Mouse (Mus musculus) layer of hippocampus, adult 9-10 months (tissue): ENCODE measurements around the gene Mtus2.

Experiments
- DNase-seq: peaks from one replicate; pipeline ENCODE4 v3.0.0; 2022; ENCODE audit warnings: low spot score

Mtus2 gene

DNA sequence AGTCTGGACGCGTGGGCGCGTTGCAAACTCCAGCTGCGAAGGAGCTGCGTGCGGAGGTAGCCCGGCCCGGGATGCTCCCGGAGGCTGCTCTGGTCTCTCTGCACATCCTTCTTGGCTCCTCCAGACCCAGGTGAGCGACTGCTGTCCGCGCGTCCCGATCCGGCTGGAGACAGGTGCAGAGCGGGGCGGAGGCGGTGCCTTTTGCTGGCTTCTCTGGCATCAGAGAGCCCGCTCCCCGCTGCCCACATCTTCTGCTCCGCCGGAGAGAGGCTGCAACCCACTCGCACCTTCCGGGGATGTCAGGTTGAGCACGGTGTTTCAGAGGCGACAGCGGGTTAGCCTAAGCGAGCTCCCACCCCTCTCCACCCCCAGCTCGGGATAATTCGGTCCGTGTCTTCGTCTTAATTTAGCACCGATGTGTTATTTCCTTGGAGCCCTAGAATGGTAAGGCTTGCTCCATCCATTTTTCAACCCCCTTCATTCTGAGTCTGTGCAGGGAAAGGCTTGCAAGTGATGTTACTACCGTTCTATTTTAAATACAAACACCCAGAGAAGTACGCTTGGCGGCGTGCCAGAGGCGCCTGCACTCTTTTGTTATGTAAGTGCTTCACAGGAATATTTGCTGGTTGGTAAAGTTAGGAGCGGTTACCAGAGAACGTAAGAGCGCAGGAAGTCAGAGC is 612 bp downstream of the Mtus2 start:
- DNase-seq = peak; percentile 83

DNA sequence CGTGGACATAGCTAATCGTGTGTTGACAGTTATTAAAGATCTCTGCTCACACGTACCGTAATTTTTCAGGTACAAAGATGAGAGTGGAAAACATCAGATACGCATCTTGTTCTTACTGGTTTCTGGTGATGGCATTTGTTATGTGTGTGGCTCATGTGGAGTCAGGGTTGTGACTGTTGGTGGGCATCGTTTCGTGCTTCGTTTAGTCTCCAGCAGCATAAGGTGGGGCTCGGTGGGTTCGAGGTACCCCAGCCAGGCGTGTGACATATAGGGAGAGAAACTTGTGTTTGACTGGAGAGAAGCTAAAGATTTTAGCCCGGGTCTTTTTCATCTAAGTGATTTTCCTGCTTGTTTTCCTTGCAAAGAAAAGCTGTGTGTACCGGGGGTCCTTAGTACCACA is 1.4 kb downstream of the Mtus2 start:
- no peak for DNase-seq

DNA sequence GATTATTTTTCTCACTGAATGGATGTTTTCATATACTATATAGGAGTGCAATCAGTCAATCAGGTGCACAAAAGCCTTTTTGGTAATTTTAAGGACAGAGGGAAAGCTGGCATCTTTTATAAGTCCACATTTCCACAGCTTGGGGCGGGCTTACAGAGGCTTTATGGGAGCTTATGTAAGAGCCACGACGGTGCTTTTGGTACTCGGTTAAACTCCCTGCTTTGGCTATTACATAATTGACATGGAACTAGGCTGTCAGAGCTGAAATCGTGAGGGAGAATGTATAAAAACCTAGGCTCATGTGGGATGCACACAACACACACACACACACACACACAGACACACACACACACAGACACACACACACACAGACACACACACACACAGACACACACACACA is 2.0 kb downstream of the Mtus2 start:
- DNase-seq = no peak

DNA sequence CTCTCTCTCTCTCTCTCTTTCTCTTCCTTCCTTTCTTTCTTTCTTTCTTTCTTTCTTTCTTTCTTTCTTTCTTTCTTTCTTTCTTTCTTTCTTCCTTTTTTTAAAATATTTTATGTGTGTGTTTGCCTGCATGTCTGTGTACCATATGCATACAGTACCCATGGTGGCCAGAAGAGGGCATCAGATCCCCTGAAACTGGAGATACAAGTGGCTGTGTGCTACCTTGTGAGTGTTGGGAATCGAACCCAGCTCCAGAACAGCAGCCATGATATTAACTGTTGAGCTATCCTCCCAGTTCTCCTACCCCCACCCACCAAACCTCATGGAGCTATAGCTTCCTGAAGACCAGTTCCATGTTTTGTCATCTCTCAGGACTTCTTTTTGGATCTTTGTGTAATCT is 3.7 kb downstream of the Mtus2 start:
- DNase-seq = no peak

DNA sequence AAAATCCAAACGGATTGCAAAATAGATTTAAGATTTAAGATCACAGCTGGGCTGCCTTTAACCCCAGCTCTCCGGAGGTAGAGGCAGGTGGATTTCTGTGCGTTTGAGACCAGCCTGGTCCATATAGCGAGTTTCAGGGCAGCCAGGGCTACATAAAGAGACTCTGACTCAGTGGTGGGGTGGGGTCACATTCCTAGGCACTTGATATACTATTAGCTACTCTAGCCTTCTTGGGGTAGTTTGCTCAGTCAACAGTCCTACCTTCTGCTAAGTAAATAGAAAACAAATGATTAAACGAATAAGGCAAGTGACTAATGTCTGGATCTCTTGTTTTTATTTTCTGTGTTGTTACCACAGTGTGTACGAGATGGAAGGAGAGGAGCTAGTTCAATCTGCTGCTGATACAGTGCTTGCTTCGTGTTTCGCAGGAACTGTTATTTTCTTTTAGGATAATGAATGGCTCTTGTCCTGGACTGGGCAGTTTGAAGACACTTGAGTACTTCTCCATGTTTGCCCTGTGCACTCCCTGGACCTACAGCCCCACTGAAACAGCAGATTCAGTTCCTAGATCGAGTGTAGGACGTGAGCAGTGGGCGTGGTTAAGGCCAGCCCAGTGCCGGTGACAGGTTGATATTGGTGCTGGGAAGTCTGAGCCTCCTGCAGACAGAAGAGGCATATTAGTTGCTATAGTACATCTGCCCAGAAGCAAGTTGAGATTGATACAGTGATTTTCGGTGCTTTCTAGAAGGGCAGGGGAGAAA is 6.9 kb downstream of the Mtus2 start:
- DNase-seq = no peak

DNA sequence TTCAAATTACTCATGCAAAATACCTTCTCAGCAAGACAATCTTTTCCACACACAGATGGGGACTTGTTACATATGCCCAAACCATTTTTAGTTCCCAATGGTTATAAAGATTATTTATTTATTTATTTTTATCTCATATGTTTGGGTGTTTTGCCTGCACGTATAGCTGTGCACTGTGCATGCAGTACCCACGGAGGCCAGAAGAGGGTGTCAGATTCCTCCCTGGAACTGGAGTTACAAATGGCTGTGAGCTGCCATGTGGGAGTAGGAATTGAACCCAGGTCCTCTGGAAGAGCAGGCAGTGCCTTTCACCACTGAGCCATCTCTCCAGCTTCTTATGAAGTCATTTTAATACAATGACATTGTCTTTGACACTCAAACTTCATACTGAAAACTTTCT is 7.7 kb downstream of the Mtus2 start:
- no peak for DNase-seq

DNA sequence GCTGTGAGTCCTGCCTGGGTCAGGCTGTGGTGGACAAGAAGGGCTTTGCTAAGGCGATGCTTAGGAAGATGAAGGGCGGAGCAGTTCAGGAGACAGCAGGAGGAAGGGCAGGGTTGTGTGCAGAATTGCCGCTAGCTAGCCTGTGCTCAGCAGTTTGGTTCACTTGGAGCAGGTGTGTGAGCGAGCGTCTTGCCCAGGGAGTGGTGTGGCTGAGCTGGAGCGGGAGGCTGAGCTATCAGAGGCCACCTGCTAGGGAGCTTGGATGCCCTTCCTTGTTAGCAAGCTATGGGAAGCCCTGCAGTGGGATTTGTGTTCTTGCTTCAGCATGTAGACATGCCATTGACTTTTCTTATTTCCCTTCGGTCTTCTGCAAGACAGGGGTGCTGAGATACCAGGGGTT is 9.5 kb downstream of the Mtus2 start:
- no peak for DNase-seq

DNA sequence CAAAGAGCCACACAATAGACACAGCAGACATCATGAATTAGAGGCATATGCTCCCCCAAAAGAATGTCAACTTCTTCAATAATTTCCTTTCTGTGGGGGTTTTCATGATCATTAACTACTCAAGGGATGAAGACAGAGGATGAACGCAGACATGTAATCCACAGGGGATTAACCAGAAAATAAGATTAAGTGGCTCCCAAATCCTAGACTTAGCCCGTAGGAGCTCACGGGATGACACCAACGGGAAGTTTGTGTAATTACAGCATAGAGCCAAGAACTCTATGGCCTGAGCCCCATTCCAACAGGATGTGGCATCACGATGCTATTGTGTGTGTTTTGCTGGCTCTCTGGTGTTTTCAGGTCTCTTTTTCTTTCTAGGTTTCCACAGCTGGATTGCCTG is 12.4 kb downstream of the Mtus2 start:
- DNase-seq = no peak

DNA sequence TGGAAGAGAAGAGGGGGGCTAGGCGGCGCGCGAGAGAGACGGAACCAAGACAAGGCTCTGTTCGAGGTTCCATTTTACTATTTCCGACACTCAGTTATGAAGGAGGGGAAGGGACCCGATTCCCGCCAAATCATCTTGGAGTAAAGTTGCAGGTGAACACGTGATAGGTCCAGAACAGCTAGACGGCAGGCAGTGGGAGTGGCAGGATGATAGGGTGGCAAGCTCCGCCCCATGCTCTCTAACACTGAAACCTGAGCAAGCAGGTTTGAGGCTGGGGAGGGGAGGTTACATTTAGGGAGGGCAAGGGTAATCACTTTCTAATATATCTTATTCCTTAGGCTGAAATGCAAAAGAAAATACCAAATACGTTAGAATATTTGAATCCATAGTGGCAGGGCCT is 18.9 kb downstream of the Mtus2 start:
- DNase-seq = no peak

DNA sequence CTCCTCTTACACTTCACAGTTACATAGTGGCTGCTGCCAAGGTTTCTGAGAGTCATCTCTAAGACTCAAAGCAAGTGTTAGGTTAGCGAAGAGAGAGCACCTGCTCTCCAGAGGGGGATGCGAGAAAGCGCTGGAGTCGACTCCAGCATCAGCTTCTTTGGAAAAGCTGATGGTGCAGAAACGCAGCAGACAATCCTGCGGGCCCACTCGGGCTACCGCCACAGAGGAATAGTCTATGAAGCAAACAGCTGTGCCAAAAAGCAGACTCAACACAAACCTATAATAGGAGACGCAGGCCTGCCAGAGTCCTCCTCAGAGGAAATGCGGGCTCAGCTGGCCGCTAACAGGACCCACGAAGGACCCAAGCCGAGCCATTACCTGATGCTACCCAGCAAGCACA is 23.5 kb downstream of the Mtus2 start:
- DNase-seq = no peak

DNA sequence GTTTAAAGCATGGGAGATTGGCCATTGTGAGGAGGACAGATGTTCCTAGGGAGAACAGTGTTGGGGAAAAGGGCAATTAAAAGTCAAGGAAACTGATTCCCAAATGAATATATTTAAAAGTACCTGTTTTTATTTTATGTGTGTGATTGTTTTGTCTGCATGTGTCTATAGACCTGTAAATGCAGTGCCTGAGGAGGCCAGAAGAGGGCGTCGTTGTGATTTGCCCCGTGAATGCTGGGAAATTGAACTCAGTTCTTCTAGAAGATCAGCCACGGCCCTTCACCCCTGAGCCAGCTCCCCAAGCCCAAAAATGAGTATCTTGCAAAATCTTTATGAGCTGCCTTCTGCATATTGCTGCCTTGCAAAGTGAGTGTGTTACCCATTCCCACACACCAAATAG is 33.2 kb downstream of the Mtus2 start:
- DNase-seq = no peak

DNA sequence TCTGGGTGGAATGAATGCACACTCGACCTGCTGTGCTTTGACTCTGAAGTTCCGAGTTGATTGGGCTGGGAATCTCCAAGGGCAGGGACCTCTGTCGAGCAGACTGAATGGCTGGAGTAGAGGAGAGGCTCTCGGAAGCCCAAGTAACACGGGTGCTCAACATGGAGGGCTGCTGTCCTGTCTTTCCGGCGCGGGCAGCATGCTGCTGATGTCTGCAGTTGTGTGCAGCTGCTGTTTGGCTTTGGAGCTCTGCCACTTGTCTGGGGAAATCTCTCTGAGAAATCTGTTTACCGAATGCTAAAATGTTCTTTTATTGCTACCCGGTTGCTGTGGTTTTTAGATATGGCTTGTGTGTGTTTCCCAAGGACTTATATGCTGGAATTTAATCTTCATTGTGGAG is 33.7 kb downstream of the Mtus2 start:
- DNase-seq = no peak

DNA sequence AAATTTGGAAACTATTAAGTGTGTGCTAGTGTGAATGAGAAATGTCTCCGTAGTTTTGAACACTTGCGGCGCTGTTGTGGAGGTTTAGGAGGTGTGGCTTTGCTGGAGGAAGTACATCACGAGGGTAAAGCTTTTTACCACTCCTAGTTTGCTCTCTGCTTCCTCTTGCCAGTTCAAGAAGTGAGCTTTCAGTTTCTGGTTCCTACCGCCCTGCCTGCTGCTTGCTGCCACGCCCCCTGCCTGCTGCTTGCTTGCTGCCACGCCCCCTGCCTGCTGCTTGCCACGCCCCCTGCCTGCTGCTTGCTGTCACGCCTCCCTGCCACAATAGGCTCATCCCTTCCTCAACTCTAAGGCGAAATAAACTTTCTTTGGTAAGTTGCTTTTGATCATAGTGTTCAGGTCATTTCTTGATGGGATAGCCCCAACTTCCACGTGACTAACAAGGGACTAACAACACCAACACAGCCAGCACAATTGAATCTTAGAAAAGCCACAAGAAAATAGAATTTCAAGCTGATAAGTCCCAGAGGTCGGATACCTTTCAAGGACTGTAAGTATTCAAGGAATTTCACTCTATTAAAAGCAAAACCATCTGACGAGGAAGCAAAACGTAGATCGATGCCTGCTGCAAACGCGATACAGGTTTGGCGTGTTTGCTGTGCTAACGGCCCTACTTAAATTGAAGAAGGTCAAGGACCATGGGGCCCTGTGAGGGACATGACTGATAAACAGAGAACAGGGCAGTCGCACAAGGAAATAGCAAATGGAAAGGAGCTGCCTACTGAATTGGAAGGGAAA is 35.7 kb downstream of the Mtus2 start:
- no peak for DNase-seq

DNA sequence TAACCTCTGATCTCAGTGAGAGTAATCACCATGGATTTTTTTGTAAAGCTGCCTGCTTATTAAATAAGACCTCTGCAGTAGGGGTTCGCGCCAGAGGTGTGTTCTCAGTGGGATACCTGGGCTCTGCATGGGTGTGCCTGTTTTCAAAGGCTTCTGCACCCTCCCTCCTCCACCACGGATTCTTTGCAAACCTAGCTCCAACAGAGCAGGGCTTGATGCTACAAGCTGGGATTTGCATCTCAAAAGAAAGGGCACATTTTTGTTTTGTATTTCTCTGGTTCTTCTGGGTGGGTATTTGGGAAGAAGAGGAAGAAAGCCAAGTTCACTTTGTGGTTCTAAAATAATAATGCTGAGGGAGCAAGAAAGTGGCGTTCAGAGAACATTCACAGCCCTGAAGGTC is 48.1 kb downstream of the Mtus2 start:
- DNase-seq = no peak

DNA sequence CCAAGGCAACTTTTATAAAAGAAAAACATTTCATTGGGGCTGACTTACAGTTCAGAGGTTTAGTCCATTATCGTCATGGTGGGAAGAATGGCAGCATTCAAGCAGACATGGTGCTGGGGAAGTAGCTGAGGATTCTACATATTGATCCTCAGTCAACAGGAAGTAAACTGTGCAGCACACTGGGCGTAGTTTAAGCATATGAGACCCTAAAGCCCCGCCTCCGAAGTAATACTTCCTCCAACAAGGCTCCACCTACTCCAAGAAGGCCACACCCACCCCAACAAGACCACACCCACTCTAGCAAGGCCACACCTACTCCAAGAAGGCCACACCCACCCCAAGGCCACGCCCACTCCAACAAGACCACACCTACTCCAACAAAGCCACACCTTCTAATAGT is 55.0 kb downstream of the Mtus2 start:
- DNase-seq = no peak

DNA sequence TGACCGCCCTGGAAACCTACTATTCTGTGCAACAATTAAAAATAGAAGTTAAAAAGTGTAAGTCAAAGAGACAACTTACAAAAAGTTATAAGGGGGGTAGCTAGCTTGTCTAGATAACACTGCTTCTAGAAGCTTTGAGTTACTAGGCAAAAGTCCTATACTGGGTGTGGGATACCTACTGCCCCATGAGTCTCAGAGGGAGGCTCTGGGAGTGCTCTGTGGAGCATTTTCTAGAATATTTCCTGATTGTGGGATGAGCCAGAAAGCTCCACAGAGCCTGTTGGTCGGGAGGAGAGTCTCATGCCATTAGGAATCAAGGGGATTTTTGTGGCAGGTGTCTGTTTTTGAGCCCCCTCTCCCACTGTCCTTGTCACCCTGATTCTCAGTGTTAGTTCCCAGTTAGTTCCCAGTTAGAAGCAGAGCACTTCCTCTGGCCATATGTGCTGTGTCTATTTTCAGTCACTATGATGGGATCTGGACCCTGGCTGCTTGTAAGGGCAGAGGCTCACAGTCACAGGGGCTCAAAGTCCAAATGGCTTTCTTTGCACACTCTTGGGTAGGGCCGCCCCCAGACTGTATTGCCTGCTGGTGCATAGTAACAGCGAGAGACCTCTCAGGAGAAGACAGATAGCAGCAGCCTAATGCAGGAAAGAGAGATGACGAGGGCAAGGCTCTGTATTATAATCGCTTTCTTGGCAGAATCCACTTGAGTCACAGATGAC is 57.2 kb downstream of the Mtus2 start:
- DNase-seq = no peak

DNA sequence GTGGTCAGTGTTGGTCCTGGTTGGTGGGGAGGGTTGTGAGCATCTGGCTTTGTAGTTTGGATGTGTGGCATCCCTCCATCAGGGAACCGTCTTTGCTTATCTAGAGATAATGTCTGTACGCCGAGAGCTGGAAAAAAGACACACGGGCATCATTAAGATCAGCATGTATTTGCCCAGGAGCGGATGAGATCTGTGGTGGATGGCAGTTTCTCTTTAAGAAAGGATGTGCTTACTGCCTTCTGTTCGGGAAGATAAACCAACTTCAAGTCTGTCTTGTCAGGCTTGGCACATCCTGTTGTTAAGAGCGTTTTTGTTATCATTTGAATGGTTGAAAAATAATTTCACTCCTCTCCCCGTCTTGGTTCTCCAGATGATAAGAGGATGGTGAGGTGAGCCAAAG is 58.3 kb downstream of the Mtus2 start:
- no peak for DNase-seq

DNA sequence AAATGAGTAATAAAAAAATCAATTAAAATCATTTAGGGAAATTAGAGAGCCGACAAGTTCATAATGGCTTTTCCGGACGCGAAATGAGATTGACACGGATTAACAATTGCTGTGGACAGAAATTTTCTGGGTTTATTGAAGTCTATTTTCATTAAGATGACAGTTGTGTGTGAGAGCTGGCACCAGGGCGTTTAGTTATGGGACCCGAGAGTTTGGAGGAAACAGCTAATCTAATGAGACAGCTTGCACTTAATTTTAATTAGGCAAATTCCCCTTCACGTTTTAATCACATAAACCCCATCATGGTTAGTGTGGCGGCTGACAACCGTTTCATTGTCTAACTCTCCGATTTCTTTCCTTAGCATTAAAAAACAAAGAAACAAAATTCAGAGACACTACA is 60.3 kb downstream of the Mtus2 start:
- DNase-seq = no peak

DNA sequence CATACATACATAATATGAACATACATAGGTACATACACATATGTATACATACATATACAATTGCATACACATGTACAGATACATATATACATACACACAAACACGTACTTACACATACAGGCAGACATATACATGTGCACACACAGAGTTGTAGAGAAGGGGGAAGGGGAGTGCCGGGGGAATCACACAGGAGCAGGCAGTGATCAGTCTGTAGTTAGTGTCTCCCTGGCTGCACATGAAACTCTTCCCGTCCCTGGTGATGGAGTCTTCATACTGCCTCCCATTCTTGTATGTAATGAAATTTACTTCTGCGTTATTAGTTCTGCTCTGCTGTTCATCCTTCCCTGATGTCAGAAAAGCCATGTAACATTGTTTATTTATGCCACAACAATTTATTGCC is 65.7 kb downstream of the Mtus2 start:
- DNase-seq = no peak

DNA sequence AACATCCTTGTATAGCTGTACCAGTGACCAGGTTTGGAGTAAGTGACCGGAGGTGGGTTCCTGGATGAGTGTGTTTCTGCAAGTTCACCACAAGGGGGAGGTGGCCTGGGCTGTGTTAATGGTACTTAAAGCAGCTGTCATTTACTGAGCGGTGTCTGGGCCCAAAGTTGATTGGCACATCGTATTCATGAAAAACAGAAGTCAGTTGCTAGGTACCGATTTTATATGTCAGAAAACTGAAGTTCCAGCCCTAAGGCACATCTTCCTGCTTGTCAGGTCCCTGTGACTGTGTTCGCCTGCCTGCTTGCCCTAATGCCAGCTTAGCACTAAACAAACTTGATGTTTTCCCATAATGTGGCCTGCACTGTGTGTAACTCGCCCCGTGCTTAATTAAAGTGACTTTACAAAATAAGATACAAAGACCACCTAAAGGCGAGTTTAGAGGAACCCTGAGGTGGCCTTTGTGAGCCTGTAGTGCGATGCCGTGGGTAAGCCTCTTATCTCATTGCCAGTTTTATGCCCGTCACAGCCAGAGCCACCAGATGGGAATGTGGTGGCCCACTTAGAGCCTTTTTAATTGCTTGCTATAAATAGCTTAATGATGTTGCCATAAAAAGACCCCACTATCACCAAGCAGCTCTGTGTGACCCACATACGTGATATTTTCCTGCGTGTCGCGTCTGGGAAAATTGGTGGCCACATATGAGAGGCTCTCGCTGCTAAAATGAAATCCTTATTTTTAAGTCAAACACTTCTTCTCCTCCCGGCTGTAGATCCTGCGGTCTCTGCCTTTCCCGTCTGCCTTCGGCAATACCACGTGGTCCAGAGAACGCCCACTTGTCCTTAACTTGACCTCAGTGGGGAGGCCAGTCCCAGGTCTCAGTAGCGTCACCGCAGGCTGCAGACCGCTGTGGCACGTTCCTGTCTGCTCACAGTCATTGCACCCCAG is 69.6 kb downstream of the Mtus2 start:
- no peak for DNase-seq

DNA sequence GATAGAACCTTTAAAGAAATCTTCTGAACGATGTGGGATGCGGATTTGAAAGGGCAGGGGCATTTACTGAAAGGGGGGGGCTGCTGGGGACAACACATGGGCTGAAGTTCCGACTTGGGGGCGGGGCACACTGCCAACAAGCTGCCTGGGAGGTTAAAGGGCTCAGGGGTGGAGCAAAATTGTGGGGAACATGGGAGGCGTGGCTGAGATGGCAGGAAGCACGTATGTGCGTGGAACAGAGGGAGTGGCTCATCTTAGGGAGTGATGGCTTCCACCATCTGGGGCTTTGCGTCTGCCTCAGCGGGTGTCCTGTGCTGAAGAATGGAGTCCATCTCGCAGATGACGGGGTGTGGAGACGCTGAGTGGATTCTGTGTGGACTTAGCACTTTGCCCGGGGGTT is 70.9 kb downstream of the Mtus2 start:
- no peak for DNase-seq
